Mouse (Mus musculus) urinary bladder, postnatal 36 days (tissue): ENCODE results near the gene Zdhhc3.

Source experiments
- DNase-seq, 2 experiments: peaks; one replicate each; pipeline ENCODE4 v3.0.0; 2022; ENCODE audit warnings: low spot score in 2 of 2, mixed read lengths in 1 of 2

Gene Zdhhc3

GRCm38 (mm10) chr9:123115566-123115965 is 2.6 kb upstream of the Zdhhc3 start:
- no peak for DNase-seq

GRCm38 (mm10) chr9:123113931-123114330 is 926 bp upstream of the Zdhhc3 start:
- DNase-seq = no peak

- no peak for DNase-seq
Measured at GRCm38 (mm10) chr9:123111751-123112221, 1.2 kb downstream of the Zdhhc3 start.

DNA sequence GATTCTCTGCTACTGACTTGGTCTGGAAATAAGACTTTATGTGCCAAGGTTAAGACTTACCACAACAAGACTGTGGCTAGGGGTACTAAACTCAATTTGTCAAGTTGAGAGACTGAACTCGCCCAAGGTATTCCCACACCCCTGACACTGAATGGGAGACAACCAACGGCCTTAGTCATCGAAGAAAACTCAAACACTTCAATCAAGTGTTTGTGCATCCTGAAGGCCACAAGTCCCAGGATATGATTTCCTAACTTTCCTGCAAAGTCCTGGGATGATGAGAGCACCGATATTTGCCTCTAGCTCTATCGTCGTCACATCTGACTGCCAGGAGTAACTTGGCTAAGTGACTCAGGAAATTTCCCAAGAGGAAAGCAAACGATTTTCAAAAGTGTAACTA is 3.8 kb downstream of the Zdhhc3 start:
- no peak for DNase-seq

DNA sequence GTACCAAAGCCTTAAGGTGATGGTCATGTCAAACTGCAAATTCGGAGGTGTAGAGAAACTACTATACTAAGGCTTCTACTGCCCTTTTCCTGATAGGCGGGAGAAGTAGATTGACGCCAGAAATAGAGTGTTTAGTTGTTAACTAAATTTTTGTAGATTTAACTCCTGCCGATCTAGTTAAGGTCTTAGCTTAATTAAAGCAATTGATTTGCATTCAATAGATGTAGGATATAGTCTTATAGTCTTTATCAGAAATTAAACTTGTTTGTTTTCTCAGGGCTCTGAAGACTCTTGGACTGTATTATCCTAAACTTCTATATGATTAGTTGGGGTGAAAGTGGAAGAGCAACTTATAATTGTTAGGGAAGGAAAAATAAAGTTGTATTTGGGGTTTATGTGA is 5.8 kb downstream of the Zdhhc3 start:
- no peak for DNase-seq

- DNase-seq = no peak
Measured at GRCm38 (mm10) chr9:123104362-123104761, 8.6 kb downstream of the Zdhhc3 start.

DNA sequence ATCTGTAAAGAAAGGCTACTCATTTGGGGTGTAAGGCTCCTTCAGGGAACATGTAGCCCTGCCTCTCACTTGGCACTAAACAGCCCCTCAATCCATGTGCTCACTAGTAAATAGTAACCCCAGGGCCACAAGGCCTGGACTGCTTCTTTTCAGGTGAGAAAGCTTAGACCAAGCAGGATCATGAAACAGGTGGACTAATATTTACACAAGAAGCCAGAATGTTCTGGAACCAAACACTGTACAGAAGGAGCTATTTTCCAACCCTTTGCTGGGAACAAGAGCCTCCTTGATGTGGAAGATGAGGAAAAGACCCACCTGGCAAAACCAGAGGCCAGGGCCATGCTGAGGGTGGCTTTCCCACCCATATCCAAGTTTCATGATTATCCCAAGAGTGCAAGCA is 9.6 kb downstream of the Zdhhc3 start:
- DNase-seq = no peak

- DNase-seq = no peak
Measured at GRCm38 (mm10) chr9:123099631-123100455, 13.2 kb downstream of the Zdhhc3 start.

DNA sequence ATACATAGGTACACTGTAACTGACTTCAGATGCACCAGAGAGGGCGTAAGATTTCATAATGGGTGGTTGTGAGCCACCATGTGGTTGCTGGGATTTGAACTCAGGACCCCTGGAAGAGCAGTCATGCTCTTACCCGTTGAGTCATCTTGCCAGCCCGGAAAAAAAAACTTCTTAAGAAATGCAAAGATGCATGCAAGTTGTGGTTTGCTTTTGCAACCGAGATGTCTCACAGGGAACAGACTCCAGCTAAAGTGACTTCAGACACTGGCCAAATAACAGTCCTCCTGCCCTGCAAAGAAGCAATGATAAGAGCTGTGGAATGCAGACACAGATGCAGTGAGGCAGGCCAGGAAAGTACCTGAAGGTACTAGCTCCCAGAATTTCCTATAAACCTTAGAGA is 22.2 kb downstream of the Zdhhc3 start:
- DNase-seq = no peak

GRCm38 (mm10) chr9:123087558-123087957 is 25.4 kb downstream of the Zdhhc3 start:
- no peak for DNase-seq

GRCm38 (mm10) chr9:123085373-123085772 is 27.6 kb downstream of the Zdhhc3 start:
- no peak for DNase-seq

GRCm38 (mm10) chr9:123080796-123081195 is 32.2 kb downstream of the Zdhhc3 start:
- no peak for DNase-seq

- no peak for DNase-seq
Measured at GRCm38 (mm10) chr9:123080355-123080754, 32.6 kb downstream of the Zdhhc3 start.

DNA sequence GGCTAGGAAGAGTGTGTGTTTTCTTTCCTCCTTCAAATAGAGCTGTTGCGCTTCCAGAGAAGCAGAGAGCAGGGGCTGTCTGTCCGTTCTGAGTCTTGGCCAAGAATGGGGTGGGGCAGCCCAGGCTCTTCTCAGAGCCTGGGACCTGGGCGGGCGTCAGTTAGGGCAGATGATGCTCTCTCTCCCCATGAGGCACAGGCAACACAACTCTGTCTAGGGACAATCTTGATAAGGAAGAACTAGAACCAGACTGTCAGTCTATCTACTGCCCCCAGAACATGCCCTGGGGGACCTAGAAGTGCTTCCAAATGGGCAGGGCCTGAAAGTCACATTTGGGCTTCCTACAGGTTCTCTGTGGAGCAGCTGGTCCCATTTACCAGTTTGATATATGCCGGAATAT is 33.9 kb downstream of the Zdhhc3 start:
- no peak for DNase-seq

DNA sequence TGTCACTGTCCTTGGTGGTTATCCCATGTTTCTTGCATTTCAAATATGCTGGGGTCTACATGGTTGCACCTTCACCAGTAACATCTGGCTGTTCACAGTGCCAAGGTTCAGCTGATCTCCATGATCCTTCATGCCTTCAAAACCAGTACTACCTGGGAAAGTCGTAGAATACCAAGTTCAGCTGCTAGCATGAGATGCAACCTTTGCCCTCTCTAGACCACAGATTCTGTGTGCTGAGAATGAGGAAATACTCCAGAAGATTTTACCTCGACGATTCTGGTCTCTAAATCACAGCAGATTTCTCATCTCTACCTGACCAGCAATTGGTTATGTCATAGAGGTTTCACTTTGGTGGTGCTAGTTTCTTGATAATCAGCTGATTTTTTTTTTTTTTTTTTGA is 52.8 kb downstream of the Zdhhc3 start:
- no peak for DNase-seq

GRCm38 (mm10) chr9:123058724-123059292 is 54.2 kb downstream of the Zdhhc3 start:
- no peak for DNase-seq

DNA sequence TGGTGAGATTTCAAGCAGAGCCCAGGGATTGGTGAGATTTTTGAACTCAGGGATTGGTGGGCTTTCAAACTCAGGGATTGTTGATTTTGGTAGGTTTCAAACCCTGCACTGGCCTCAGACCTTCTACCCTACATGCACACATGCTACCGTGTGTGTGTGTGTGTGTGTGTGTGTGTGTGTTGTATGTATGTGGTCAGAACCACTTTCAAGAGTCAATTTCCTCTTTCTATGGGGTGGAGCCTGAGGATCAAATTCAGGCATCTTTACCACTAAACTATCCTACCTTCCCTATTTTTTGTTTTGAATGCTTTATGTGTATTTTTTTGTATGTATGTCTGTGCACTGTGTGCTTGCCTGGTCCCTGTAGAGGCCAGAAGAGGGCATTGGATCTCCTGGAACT is 65.3 kb downstream of the Zdhhc3 start:
- no peak for DNase-seq

DNA sequence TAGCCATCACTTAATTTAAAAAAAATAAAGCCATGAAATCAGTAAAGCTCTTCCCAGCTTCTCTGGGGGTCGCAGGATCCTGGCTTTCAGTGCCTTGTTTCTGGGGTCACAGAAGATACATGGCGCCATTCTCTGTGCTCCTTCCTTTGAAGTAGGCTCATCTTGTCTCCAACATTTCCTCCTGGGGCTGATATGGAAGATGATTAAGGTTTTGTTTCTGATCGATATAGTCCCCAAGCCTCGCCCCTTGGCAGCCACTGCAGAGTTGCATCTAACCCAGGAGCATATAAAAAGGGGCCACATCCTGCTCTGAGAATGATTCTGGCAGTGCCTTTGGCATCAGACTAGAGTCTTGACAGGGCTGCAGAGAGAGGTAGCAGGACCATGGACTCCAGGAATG is 78.6 kb downstream of the Zdhhc3 start, which contains the start of gene Tgm4:
Gene Tgm4 (plus strand): TSS at position 301 of the 400 bp plus-strand sequence.
- no peak for DNase-seq

GRCm38 (mm10) chr9:123031496-123032246 is 81.3 kb downstream of the Zdhhc3 start:
- no peak for DNase-seq

GRCm38 (mm10) chr9:123024201-123024600 is 88.8 kb downstream of the Zdhhc3 start:
- DNase-seq = no peak

DNA sequence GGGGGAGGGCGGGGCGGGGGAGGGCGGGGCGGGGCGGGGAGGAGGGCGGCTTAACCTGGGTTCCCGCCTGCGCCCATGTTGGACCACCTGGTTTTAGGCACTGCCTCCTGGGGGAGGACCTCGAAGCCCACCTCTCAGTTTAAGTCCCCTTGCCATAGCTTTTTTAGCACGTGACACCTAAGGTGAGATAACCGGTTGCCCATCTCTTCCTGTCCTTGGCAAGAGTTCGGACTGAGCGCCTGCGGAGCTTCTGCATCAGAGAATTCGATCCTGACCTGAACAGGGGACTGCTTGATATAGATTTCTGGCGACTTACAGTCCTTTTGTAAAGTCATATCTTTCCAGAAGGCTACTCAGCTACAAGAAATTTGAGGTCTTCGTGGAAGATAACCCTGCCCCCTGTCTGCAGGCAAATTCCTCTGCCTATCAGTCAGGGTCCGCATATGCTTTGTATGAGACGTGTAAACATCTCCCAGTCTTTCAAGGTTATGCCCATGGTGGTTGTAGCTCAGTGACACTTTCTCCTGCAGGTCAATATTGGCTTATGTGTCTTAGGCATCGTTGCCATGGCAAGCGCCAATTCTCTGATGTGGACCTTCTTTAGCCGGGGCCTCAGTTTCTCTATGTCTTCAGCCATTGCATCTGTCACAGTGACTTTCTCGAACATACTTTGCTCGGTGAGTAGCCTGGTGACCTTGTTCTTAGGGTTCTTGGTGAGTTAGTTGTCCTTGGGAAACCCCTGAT is 91.2 kb downstream of the Zdhhc3 start:
- DNase-seq = no peak
